Mouse (Mus musculus) brain, embryonic 14.5 days (tissue): ENCODE data around the gene Glrp1.

Experiments
- CTCF ChIP-seq: fragments of 200-500 bp; IDR thresholded peaks from 2 replicates; pipeline ENCODE4 v1.5.1; 2012; ENCODE audit warnings: inconsistent platforms, mild to moderate bottlenecking, moderate library complexity, borderline replicate concordance; ENCODE audit not compliant: insufficient read depth, insufficient read length; ENCODE audit errors: extremely low read depth
- POLR2A ChIP-seq: fragments of 200-500 bp; IDR thresholded peaks from 2 replicates; pipeline ENCODE4 v1.6.1; 2012; ENCODE audit warnings: mild to moderate bottlenecking, inconsistent platforms, borderline replicate concordance; ENCODE audit not compliant: poor library complexity, insufficient read depth, insufficient read length, severe bottlenecking; ENCODE audit errors: extremely low read depth

GRCm38 (mm10) chr1:88558793-88559192 lies 48.9 kb upstream of the Glrp1 start:
- TF ChIP-seq POLR2A = no peak
- no peak for TF ChIP-seq CTCF
